Mouse (Mus musculus) megakaryocyte, embryonic 14.5 days (primary cell): ENCODE data around the gene Enah. TPM values are rescaled to one million over a fixed set of nuclear protein-coding genes. Genes with fewer than 3 reads are reported as not detected.

Experiments used
- H3K27me3 ChIP-seq: replicated peaks from 2 replicates; pipeline ENCODE3; 2012; ENCODE audit warnings: inconsistent platforms
- H3K36me3 ChIP-seq: replicated peaks from 2 replicates; pipeline ENCODE3; 2012; ENCODE audit warnings: low read length, inconsistent platforms, mixed read lengths
- H3K4me1 ChIP-seq: 2 replicates; pipeline ENCODE4 v1.6.1; 2012; ENCODE audit warnings: inconsistent platforms
- H3K4me3 ChIP-seq: replicated peaks from 2 replicates; pipeline ENCODE3; 2012; ENCODE audit warnings: moderate library complexity, mild to moderate bottlenecking, inconsistent platforms
- H3K9me3 ChIP-seq: 2 replicates; pipeline ENCODE4 v1.6.1; 2012; ENCODE audit warnings: inconsistent platforms
- FLI1 ChIP-seq: IDR thresholded peaks from 2 replicates; pipeline ENCODE4 v1.6.1; 2012; ENCODE audit warnings: low read length, inconsistent platforms, mixed read lengths
- GATA1 ChIP-seq: IDR thresholded peaks from 3 replicates; pipeline ENCODE4 v1.6.1; 2012; ENCODE audit warnings: mixed read lengths, low read length, inconsistent platforms, borderline replicate concordance
- polyA plus RNA-seq: library from polyadenylated mRNA; stranded (reverse); fragments of >175 nt; gene quantifications from 2 replicates; pipeline ENCODE4 v1.2.3, GENCODE M21; 2012; ENCODE audit warnings: low replicate concordance; ENCODE audit not compliant: insufficient read depth

The Enah gene
- polyA plus RNA-seq, 1 experiment, result 37.0 TPM

- Histone ChIP-seq H3K4me3 (no peak overlapping the region), H3K4me1 (peaks cover 88% of the 10 kb centered on the region), H3K36me3 (peaks cover 3% of the 10 kb centered on the region), H3K9me3 (no peaks in the 10 kb centered on the region), H3K27me3 (no peaks in the 10 kb centered on the region)
- TF ChIP-seq GATA1, result no peak
- no peak for TF ChIP-seq FLI1
Observed at GRCm38 (mm10) chr1:181863431-181863830, 156.4 kb downstream of the Enah start.

- peaks cover 89% of the 10 kb centered on the region for H3K4me1 ChIP-seq
- H3K36me3 ChIP-seq, result peaks cover 3% of the 10 kb centered on the region
- H3K27me3 ChIP-seq, result no peaks in the 10 kb centered on the region
- no peak overlapping the region for H3K4me3 ChIP-seq
- no peaks in the 10 kb centered on the region for H3K9me3 ChIP-seq
- TF ChIP-seq FLI1, result no peak
- TF ChIP-seq GATA1, result no peak
Observed at GRCm38 (mm10) chr1:181862676-181863374, 157.0 kb downstream of the Enah start.

- Histone ChIP-seq H3K36me3 (peaks cover 3% of the 10 kb centered on the region), H3K27me3 (no peaks in the 10 kb centered on the region), H3K4me1 (peaks cover 74% of the 10 kb centered on the region), H3K4me3 (peak overlapping the region; percentile 74), H3K9me3 (no peaks in the 10 kb centered on the region)
- TF ChIP-seq FLI1 (no peak), GATA1 (no peak)
Observed at GRCm38 (mm10) chr1:181861181-181861902, 158.4 kb downstream of the Enah start.

- no peak; the same call in 2 of the 3 replicates for TF ChIP-seq GATA1
- peak; percentile 85; the same call in 1 of the 2 replicates for TF ChIP-seq FLI1
- Histone ChIP-seq H3K27me3 (no peaks in the 10 kb centered on the region), H3K36me3 (peaks cover 3% of the 10 kb centered on the region), H3K9me3 (no peaks in the 10 kb centered on the region), H3K4me1 (peaks cover 67% of the 10 kb centered on the region), H3K4me3 (peak overlapping the region; percentile 78)
Observed at GRCm38 (mm10) chr1:181860659-181861058, 159.1 kb downstream of the Enah start.

- TF ChIP-seq GATA1, result no peak
- TF ChIP-seq FLI1, result no peak
- Histone ChIP-seq H3K4me1 (peaks cover 51% of the 10 kb centered on the region), H3K4me3 (no peak overlapping the region), H3K27me3 (no peaks in the 10 kb centered on the region), H3K36me3 (no peaks in the 10 kb centered on the region), H3K9me3 (no peaks in the 10 kb centered on the region)
Observed at GRCm38 (mm10) chr1:181856329-181856728, 163.5 kb downstream of the Enah start.

- TF ChIP-seq FLI1 (no peak), GATA1 (no peak)
- Histone ChIP-seq H3K27me3 (no peaks in the 10 kb centered on the region), H3K4me1 (peaks cover 39% of the 10 kb centered on the region), H3K9me3 (no peaks in the 10 kb centered on the region), H3K36me3 (no peaks in the 10 kb centered on the region), H3K4me3 (no peak overlapping the region)
Observed at GRCm38 (mm10) chr1:181854829-181855228, 165.0 kb downstream of the Enah start.

- Histone ChIP-seq H3K4me3 (peak overlapping the region; percentile 92), H3K36me3 (no peaks in the 10 kb centered on the region), H3K27me3 (no peaks in the 10 kb centered on the region), H3K9me3 (no peaks in the 10 kb centered on the region), H3K4me1 (peaks cover 23% of the 10 kb centered on the region)
- no peak for TF ChIP-seq FLI1
- TF ChIP-seq GATA1, result no peak
Observed at GRCm38 (mm10) chr1:181853081-181853736, 166.6 kb downstream of the Enah start.

- Histone ChIP-seq H3K27me3 (no peaks in the 10 kb centered on the region), H3K4me3 (peak overlapping the region; percentile 92), H3K9me3 (no peaks in the 10 kb centered on the region), H3K36me3 (no peaks in the 10 kb centered on the region), H3K4me1 (peaks cover 23% of the 10 kb centered on the region)
- TF ChIP-seq GATA1, result no peak
- no peak for TF ChIP-seq FLI1
Observed at GRCm38 (mm10) chr1:181852466-181852865, 167.3 kb downstream of the Enah start.

- Histone ChIP-seq H3K9me3 (no peaks in the 10 kb centered on the region), H3K4me3 (peak overlapping the region; percentile 24), H3K36me3 (no peaks in the 10 kb centered on the region), H3K4me1 (peaks cover 23% of the 10 kb centered on the region), H3K27me3 (no peaks in the 10 kb centered on the region)
- TF ChIP-seq GATA1 (no peak), FLI1 (no peak)
Observed at GRCm38 (mm10) chr1:181851521-181852310, 168.1 kb downstream of the Enah start.
